Mouse (Mus musculus): ENCODE measurements around the gene Il17rc. TPM values are rescaled to one million over a fixed set of nuclear protein-coding genes. Genes with fewer than 3 reads are reported as not detected.

The Il17rc gene
- polyA plus RNA-seq (2016; fragmentation: Nextera tagmentation; extraction: Ambion mirVana), result 6.0 and 6.7 TPM in 2 replicates

DNA sequence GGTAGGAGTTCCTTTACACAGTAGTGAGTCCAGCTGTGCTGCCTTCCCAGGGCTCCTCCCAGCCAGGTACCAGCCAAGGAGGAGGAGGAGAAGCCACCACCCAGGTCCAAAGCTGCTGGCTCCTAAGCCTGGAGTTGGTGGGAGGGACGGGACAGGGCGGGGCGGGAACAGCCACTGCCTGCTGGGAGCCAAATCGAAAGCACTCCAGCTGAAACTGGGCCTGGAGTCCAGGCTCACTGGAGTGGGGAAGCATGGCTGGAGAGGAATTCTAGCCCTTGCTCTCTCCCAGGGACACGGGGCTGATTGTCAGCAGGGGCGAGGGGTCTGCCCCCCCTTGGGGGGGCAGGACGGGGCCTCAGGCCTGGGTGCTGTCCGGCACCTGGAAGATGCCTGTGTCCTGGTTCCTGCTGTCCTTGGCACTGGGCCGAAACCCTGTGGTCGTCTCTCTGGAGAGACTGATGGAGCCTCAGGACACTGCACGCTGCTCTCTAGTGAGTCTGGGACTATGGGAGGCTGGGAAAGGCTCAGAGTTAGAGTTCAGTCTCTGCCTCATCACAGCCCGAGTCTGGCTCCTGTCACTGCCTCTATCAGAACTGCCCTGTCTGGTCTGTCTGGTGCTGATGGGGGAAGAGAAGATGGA, at the start of gene Il17rc:
Il17rc (plus strand) TSS at position 131 of the 640 bp plus-strand sequence.
- DNase-seq (ENCODE audit: low spot score), result peak; percentile 33
- H3K27ac ChIP-seq, result peak within 1 kb of the TSS; percentile 68
- 19% methylated on average over 12 of the region's 12 CpGs for WGBS

GRCm38 (mm10) chr6:113423000-113423399, 48.2 kb upstream of the Il17rc start:
- 88% methylated on average over 4 of the region's 4 CpGs for WGBS
- Histone ChIP-seq H3K27ac (no peak overlapping the region), H3K27me3 (ENCODE audit: insufficient read depth, poor library complexity, severe bottlenecking) (no peaks in the 10 kb centered on the region), H3K36me3 (no peaks in the 10 kb centered on the region), H3K4me1 (replicated peaks) (peaks cover 18% of the 10 kb centered on the region), H3K4me3 (no peak overlapping the region), H3K9me3 (no peaks in the 10 kb centered on the region)
- no peak for DNase-seq (ENCODE audit: low spot score)

More for the DNA sequence above, at the start of gene Il17rc:
- peaks cover 40% of the 10 kb centered on the region for H3K4me1 ChIP-seq (replicated peaks)
- H3K4me3 ChIP-seq, result peak within 1 kb of the TSS; percentile 36
- peaks cover 49% of the 10 kb centered on the region for H3K27me3 ChIP-seq (ENCODE audit: insufficient read depth, poor library complexity, severe bottlenecking)
- H3K36me3 ChIP-seq, result no peaks in the 10 kb centered on the region
- H3K9me3 ChIP-seq, result no peaks in the 10 kb centered on the region

DNA sequence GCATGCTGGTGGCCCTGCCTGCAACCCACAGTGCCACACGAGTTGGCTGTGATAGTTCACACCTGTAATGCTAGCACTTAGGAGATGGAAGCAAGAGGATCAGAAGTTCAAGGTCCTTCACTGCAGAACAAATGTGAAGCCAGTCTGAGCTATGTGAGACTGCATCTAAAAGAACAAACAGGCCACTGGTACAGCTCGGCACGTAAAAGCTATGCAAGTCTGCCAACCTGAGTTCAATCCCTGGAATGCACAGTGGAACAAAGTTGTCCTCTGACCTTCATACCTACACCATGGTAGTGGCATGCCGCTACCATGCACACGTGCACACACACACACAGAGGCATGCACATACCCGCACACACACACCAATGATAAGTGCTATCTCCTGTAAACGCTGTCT, 47.0 kb upstream of the Il17rc start:
- Histone ChIP-seq H3K27me3 (ENCODE audit: insufficient read depth, poor library complexity, severe bottlenecking) (no peaks in the 10 kb centered on the region), H3K4me1 (replicated peaks) (peaks cover 7% of the 10 kb centered on the region), H3K4me3 (no peak overlapping the region), H3K36me3 (no peaks in the 10 kb centered on the region), H3K9me3 (no peaks in the 10 kb centered on the region), H3K27ac (no peak overlapping the region)
- no peak for DNase-seq (ENCODE audit: low spot score)
- 92% methylated on average over 7 of the region's 7 CpGs for WGBS

DNA sequence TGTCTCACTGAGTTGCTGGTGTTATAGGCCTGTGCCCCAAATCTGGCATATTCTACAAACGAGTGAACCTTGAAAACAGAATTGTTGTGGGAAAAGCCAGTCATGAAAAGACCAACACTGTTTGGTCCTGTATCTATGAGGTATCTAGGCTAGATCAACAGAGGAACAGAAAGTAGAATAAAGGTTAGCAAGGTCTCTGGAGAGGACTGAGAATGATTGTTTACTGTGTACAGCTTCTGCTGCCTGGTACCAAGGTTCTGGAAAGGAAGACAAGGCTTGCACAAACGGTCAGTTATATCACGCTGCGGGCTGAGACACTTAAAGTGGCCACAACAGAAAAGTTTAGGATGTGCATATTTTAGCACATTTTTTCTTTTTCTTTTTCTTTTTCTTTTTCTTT, 44.5 kb upstream of the Il17rc start:
- no peaks in the 10 kb centered on the region for H3K4me1 ChIP-seq (replicated peaks)
- DNase-seq (ENCODE audit: low spot score), result no peak
- H3K9me3 ChIP-seq, result no peaks in the 10 kb centered on the region
- no peak overlapping the region for H3K27ac ChIP-seq
- H3K4me3 ChIP-seq, result no peak overlapping the region
- H3K36me3 ChIP-seq, result no peaks in the 10 kb centered on the region
- no peaks in the 10 kb centered on the region for H3K27me3 ChIP-seq (ENCODE audit: insufficient read depth, poor library complexity, severe bottlenecking)
- WGBS, result 92% methylated on average over 4 of the region's 4 CpGs

DNA sequence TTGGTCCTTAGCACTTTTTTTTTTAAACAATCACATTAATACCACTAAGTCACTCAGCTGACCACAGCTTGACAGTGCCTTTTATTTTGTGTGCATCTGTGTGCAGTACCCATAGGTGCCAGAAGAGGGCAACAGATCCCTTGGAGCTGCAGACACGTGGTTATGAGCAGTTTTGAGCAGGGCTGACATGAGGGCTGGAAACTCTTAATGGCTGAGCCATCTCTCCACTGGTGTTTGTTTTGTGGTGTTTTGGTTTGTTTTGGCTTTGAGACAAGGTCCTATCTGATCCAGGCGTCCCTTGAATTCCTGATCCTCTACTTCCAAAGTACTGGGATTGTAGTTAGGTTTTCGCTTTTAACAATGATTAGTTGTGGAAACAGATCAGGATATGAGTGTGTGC, 43.8 kb upstream of the Il17rc start:
- DNase-seq (ENCODE audit: low spot score), result peak; percentile 47
- H3K36me3 ChIP-seq, result no peaks in the 10 kb centered on the region
- no peaks in the 10 kb centered on the region for H3K27me3 ChIP-seq (ENCODE audit: insufficient read depth, poor library complexity, severe bottlenecking)
- H3K4me1 ChIP-seq (replicated peaks), result no peaks in the 10 kb centered on the region
- 64% methylated on average over 3 of the region's 3 CpGs for WGBS
- no peak overlapping the region for H3K4me3 ChIP-seq
- no peaks in the 10 kb centered on the region for H3K9me3 ChIP-seq
- H3K27ac ChIP-seq, result no peak overlapping the region

- 92% methylated on average over 16 of the region's 16 CpGs for WGBS
- no peak overlapping the region for H3K4me3 ChIP-seq
- no peaks in the 10 kb centered on the region for H3K9me3 ChIP-seq
- no peaks in the 10 kb centered on the region for H3K4me1 ChIP-seq (replicated peaks)
- H3K27me3 ChIP-seq (ENCODE audit: insufficient read depth, poor library complexity, severe bottlenecking), result no peaks in the 10 kb centered on the region
- H3K36me3 ChIP-seq, result no peaks in the 10 kb centered on the region
- no peak for DNase-seq (ENCODE audit: low spot score)
- no peak overlapping the region for H3K27ac ChIP-seq
Measured at GRCm38 (mm10) chr6:113428006-113428405, 43.2 kb upstream of the Il17rc start.

- H3K4me3 ChIP-seq, result no peak overlapping the region
- H3K9me3 ChIP-seq, result no peaks in the 10 kb centered on the region
- H3K27ac ChIP-seq, result no peak overlapping the region
- no peak for DNase-seq (ENCODE audit: low spot score)
- WGBS, result 80% methylated on average over 3 of the region's 3 CpGs
- no peaks in the 10 kb centered on the region for H3K4me1 ChIP-seq (replicated peaks)
- H3K27me3 ChIP-seq (ENCODE audit: insufficient read depth, poor library complexity, severe bottlenecking), result no peaks in the 10 kb centered on the region
- no peaks in the 10 kb centered on the region for H3K36me3 ChIP-seq
Measured at GRCm38 (mm10) chr6:113429965-113430364, 41.3 kb upstream of the Il17rc start.

DNA sequence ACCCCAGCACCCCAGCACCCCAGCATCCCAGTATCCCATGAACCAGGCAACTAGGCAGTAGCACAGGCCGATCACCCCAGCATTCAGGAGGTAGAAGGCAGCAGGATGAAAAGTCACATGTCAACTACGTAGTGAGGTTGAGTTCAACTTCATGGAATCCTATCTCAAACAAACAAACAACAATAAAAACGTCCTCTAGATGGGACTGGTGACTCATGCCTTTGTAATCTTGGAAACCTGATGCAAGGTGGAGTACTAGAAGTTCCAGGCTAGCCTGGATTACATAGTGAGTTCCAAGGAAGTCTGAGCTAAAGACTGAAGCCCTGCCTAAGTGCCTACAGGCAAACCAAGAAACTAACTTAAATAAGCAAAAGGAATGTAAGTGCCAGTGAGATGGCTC, 40.4 kb upstream of the Il17rc start:
- no peaks in the 10 kb centered on the region for H3K27me3 ChIP-seq (ENCODE audit: insufficient read depth, poor library complexity, severe bottlenecking)
- no peak for DNase-seq (ENCODE audit: low spot score)
- no peak overlapping the region for H3K27ac ChIP-seq
- 65% methylated on average over 3 of the region's 3 CpGs for WGBS
- H3K4me3 ChIP-seq, result no peak overlapping the region
- no peaks in the 10 kb centered on the region for H3K4me1 ChIP-seq (replicated peaks)
- no peaks in the 10 kb centered on the region for H3K9me3 ChIP-seq
- no peaks in the 10 kb centered on the region for H3K36me3 ChIP-seq

GRCm38 (mm10) chr6:113431801-113432200, 39.4 kb upstream of the Il17rc start:
- Histone ChIP-seq H3K27me3 (ENCODE audit: insufficient read depth, poor library complexity, severe bottlenecking) (no peaks in the 10 kb centered on the region), H3K4me3 (no peak overlapping the region), H3K9me3 (no peaks in the 10 kb centered on the region), H3K36me3 (no peaks in the 10 kb centered on the region), H3K4me1 (replicated peaks) (no peaks in the 10 kb centered on the region), H3K27ac (no peak overlapping the region)
- 71% methylated on average over 3 of the region's 3 CpGs for WGBS
- DNase-seq (ENCODE audit: low spot score), result no peak

DNA sequence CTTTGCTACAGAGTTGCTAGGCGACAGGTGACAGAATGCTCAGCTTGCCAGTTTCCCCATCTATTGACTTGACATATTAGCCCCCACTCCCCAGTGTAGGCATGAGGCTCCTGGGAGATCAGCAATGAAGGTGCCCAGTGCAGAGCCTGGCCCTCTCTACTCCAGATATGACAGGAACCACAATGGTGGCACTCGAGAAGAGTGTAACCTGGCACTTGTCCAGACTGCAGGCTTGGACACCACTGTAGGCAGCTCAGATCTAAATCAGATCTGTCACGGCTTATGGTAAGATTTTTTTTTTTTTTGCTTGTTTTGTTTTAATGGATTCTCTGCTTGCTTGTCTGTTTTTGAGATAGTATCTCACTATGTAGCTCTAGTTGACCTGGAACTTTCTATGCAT, 37.6 kb upstream of the Il17rc start:
- Histone ChIP-seq H3K9me3 (no peaks in the 10 kb centered on the region), H3K36me3 (no peaks in the 10 kb centered on the region), H3K27ac (no peak overlapping the region), H3K27me3 (ENCODE audit: insufficient read depth, poor library complexity, severe bottlenecking) (no peaks in the 10 kb centered on the region), H3K4me3 (no peak overlapping the region), H3K4me1 (replicated peaks) (no peaks in the 10 kb centered on the region)
- DNase-seq (ENCODE audit: low spot score), result no peak
- WGBS, result 80% methylated on average over 3 of the region's 3 CpGs

GRCm38 (mm10) chr6:113434691-113435090, 36.5 kb upstream of the Il17rc start:
- Histone ChIP-seq H3K4me3 (no peak overlapping the region), H3K27me3 (ENCODE audit: insufficient read depth, poor library complexity, severe bottlenecking) (no peaks in the 10 kb centered on the region), H3K27ac (no peak overlapping the region), H3K36me3 (no peaks in the 10 kb centered on the region), H3K9me3 (no peaks in the 10 kb centered on the region), H3K4me1 (replicated peaks) (no peaks in the 10 kb centered on the region)
- no peak for DNase-seq (ENCODE audit: low spot score)
- 78% methylated on average over 7 of the region's 7 CpGs for WGBS

GRCm38 (mm10) chr6:113435664-113436205, 35.5 kb upstream of the Il17rc start, which contains the start of gene Cidec:
Cidec (minus strand) TSS chr6:113435760.
- H3K27ac ChIP-seq, result no peak within 1 kb of the TSS
- 79% methylated on average over 9 of the region's 9 CpGs for WGBS

DNA sequence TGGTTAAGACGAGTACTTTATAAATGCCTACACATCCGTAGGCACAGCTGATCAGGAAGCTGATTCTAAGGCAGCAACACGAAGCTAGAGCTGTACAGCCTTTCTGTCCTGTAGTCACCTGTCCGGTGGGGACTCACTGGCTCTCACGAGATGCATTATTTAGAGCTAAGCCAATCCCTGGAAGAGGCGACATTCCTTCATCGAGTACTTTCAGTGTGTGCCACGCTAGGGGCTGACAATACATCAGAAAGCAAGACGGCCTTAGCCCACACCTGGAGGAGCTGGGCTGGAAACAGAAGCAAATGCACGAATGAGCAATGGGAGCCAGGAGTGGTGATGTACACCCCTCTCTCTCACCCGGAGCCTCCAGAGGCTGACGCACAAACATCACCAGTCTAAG, 34.1 kb upstream of the Il17rc start:
- WGBS, result 80% methylated on average over 12 of the region's 12 CpGs
- no peak for DNase-seq (ENCODE audit: low spot score)
- peaks cover 3% of the 10 kb centered on the region; the same call in 1 of the 2 replicates for H3K4me1 ChIP-seq (replicated peaks)
- no peaks in the 10 kb centered on the region for H3K9me3 ChIP-seq
- H3K27ac ChIP-seq, result no peak overlapping the region
- H3K27me3 ChIP-seq (ENCODE audit: insufficient read depth, poor library complexity, severe bottlenecking), result no peaks in the 10 kb centered on the region
- H3K4me3 ChIP-seq, result no peak overlapping the region
- no peaks in the 10 kb centered on the region for H3K36me3 ChIP-seq

More at GRCm38 (mm10) chr6:113435664-113436205, 35.5 kb upstream of the Il17rc start, which contains the start of gene Cidec:
- H3K4me3 ChIP-seq, result no peak within 1 kb of the TSS
- H3K4me1 ChIP-seq (replicated peaks), result no peaks in the 10 kb centered on the region
- DNase-seq (ENCODE audit: low spot score), result no peak
- H3K36me3 ChIP-seq, result no peaks in the 10 kb centered on the region
- H3K27me3 ChIP-seq (ENCODE audit: insufficient read depth, poor library complexity, severe bottlenecking), result no peaks in the 10 kb centered on the region
- no peaks in the 10 kb centered on the region for H3K9me3 ChIP-seq

All from hindbrain, embryonic 10.5 days (tissue).